10 mouse cellular contexts compared by ENCODE assay signal in the genomic region with DNA sequence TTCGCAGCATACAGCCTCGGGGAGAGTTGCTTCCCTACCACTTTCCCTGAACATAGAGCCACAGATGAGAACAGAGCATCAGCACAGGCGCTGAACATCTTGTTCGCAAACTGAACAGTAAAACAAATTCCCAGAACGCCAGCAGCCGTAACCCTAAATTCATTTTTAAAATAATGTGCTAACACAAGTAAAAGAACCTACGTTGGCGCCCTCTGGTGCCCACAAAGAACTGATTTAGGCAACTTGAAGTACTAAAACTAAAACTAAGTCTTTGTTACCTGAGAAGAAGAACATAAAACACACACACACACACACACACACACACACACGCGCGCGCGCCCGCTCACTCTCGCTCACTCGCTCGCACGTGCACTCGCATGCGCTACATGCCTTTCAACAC.
DNase-seq lines count a peak whose midpoint lies in the region.
"Had no signal": no experiment of that assay in that cellular context is flagged by ENCODE, and none has a peak within 500 bp of the region (broad histone marks: within the 10 kb centered on the region; RNA-seq: fewer than 3 reads in every experiment).

No protein-coding gene starts in this region.

- H3K27ac ChIP-seq in limb, embryonic 10.5 days = no peak overlapping the region
- H3K27ac ChIP-seq: midbrain, embryonic 12.5 days had no signal

- H3K4me3 ChIP-seq in limb, embryonic 10.5 days = no peak overlapping the region
- H3K4me3 ChIP-seq: midbrain, embryonic 12.5 days had no signal

- no peaks in the 10 kb centered on the region for H3K36me3 ChIP-seq in limb, embryonic 10.5 days
- H3K36me3 ChIP-seq: G1E; midbrain, embryonic 12.5 days had no signal

- no peaks in the 10 kb centered on the region for H3K27me3 ChIP-seq in limb, embryonic 10.5 days (ENCODE audit: low read depth, poor library complexity, severe bottlenecking)
- H3K27me3 ChIP-seq: midbrain, embryonic 12.5 days had no signal

- intact Hi-C loops in gastrocnemius, postnatal 36 days (cut with DNase I) = loop anchor here (10.0 kb wide), 1 partner anchor 582 kb away; no protein-coding TSS in a partner anchor

- DNase-seq in gastrocnemius, postnatal 10 days = peak; percentile 20
- DNase-seq in gastrocnemius, postnatal 36 days = no peak
- DNase-seq in 3134 (ENCODE audit: extremely low read depth, insufficient read length, low spot score) (peak; percentile 5), MN1 (ENCODE audit: low spot score) (no peak)
- DNase-seq in adrenal gland, postnatal 25 days = peak; percentile 60
- peak; percentile 44 for DNase-seq in kidney, adult 9 months
- peak; percentile 40 for DNase-seq in limb, embryonic 10.5 days (ENCODE audit: low spot score)
- peak; percentile 71 for DNase-seq in testis, postnatal 10 days (ENCODE audit: low spot score)

- no peaks in the 10 kb centered on the region for H3K4me1 ChIP-seq in limb, embryonic 10.5 days
- H3K4me1 ChIP-seq: midbrain, embryonic 12.5 days had no signal

- WGBS in limb, embryonic 10.5 days = 79% methylated on average over 20 of the region's 20 CpGs

- H3K9me3 ChIP-seq in limb, embryonic 10.5 days (replicated peaks) = no peaks in the 10 kb centered on the region
- H3K9me3 ChIP-seq: G1E; midbrain, embryonic 12.5 days had no signal

Comparison
In these comparisons a context has a peak if more than half of its experiments do, and no peak if none do; other contexts are left out.
1. DNase-seq: peak in gastrocnemius, postnatal 10 days (single experiment), 3134 (single experiment), adrenal gland, postnatal 25 days (single experiment), kidney, adult 9 months (single experiment), limb, embryonic 10.5 days (single experiment) and testis, postnatal 10 days (single experiment); none in gastrocnemius, postnatal 36 days (0 of 2) and MN1 (single experiment).